Mouse (Mus musculus) urinary bladder, adult 18-20 months (tissue): ENCODE data around the gene Olfr806.

Experiments used
- DNase-seq, 2 experiments: peaks; one replicate each; pipeline ENCODE4 v3.0.0; 2022; ENCODE audit warnings: low spot score in 2 of 2, mixed read lengths in 2 of 2

Gene Olfr806

GRCm38 (mm10) chr10:129741821-129742220 is at the start of gene Olfr806:
TSS of gene Olfr806 (minus strand) at chr10:129741921.
- DNase-seq: no peak

- no peak for DNase-seq
Observed at GRCm38 (mm10) chr10:129778123-129778522, 36.4 kb upstream of the Olfr806 start.

GRCm38 (mm10) chr10:129774338-129774737 is 32.6 kb upstream of the Olfr806 start, which contains the start of gene Olfr809:
TSS of gene Olfr809 (plus strand) at chr10:129774638.
- no peak for DNase-seq

GRCm38 (mm10) chr10:129765182-129765581 is 23.5 kb upstream of the Olfr806 start, which contains the start of gene Olfr808:
TSS of gene Olfr808 (plus strand) at chr10:129765482.
- no peak for DNase-seq

- DNase-seq: no peak
Observed at GRCm38 (mm10) chr10:129757693-129758092, 16.0 kb upstream of the Olfr806 start, which contains the start of gene Olfr807. TSS of gene Olfr807 (minus strand) at chr10:129757793.

GRCm38 (mm10) chr10:129729275-129729674 is 12.4 kb downstream of the Olfr806 start, which contains the start of gene Olfr805:
TSS of gene Olfr805 (minus strand) at chr10:129729375.
- DNase-seq: no peak

- DNase-seq: no peak
Observed at GRCm38 (mm10) chr10:129702910-129703309, 38.8 kb downstream of the Olfr806 start, which contains the start of gene Olfr804. TSS of gene Olfr804 (plus strand) at chr10:129703210.

GRCm38 (mm10) chr10:129694186-129694585 is 47.5 kb downstream of the Olfr806 start, which contains the start of gene Olfr803:
TSS of gene Olfr803 (minus strand) at chr10:129694286.
- no peak for DNase-seq

GRCm38 (mm10) chr10:129688069-129688468 is 53.7 kb downstream of the Olfr806 start, which contains the start of gene Olfr802:
TSS of gene Olfr802 (minus strand) at chr10:129688169.
- no peak for DNase-seq
